Mouse (Mus musculus) liver, adult 2 months (tissue): ENCODE measurements at regions not wholly inside any gene's neighbourhood (a gene's known extent, or its start where the extent isn't known, plus 50 kb on each side); places are given as distances from the start of the nearest gene placed in this dataset.

Experiments used
- DNase-seq: peaks from one replicate; pipeline ENCODE4 v3.0.0-alpha.2; 2011; ENCODE audit warnings: low read depth, low spot score; ENCODE audit errors: extremely low read depth
- H3K27ac ChIP-seq: fragments of 200-500 bp; replicated peaks from 2 replicates; pipeline ENCODE4 v1.5.1; 2012; ENCODE audit warnings: low read depth, mild to moderate bottlenecking, control low read depth, inconsistent platforms, low read length; ENCODE audit not compliant: insufficient read depth
- H3K27me3 ChIP-seq: fragments of 200-500 bp; 2 replicates; pipeline ENCODE4 v1.6.1; 2012; ENCODE audit warnings: mild to moderate bottlenecking, moderate library complexity, low read length, inconsistent platforms; ENCODE audit not compliant: control insufficient read depth, insufficient read depth
- H3K36me3 ChIP-seq: fragments of 200-500 bp; 2 replicates; pipeline ENCODE4 v1.6.1; 2012; ENCODE audit warnings: low read length, inconsistent platforms; ENCODE audit not compliant: control insufficient read depth, insufficient read depth
- H3K4me1 ChIP-seq: fragments of 200-500 bp; 2 replicates; pipeline ENCODE4 v1.6.1; 2011; ENCODE audit warnings: low read length; ENCODE audit not compliant: control insufficient read depth, insufficient read depth
- H3K4me3 ChIP-seq: fragments of 200-500 bp; 2 replicates; pipeline ENCODE4 v1.5.1; 2011; ENCODE audit warnings: low read depth, mild to moderate bottlenecking, control low read depth, low read length, moderate library complexity; ENCODE audit not compliant: insufficient read depth
- H3K79me2 ChIP-seq: fragments of 200-500 bp; 2 replicates; pipeline ENCODE4 v1.6.1; 2012; ENCODE audit warnings: inconsistent platforms, mild to moderate bottlenecking, low read length, moderate library complexity; ENCODE audit not compliant: control insufficient read depth, insufficient read depth
- H3K9ac ChIP-seq: fragments of 200-500 bp; 2 replicates; pipeline ENCODE4 v1.6.1; 2012; ENCODE audit warnings: low read depth, mild to moderate bottlenecking, control low read depth, inconsistent platforms, low read length
- CTCF ChIP-seq: fragments of 200-500 bp; IDR thresholded peaks from 2 replicates; pipeline ENCODE4 v1.5.1; 2011; ENCODE audit warnings: low read depth, low read length, control low read depth
- POLR2A ChIP-seq: fragments of 200-500 bp; IDR thresholded peaks from 2 replicates; pipeline ENCODE4 v1.6.1; 2011; ENCODE audit warnings: low read length, control low read depth; ENCODE audit not compliant: insufficient read depth; ENCODE audit errors: extremely low read depth
- WGBS: fragments of 180-500 bp; shearing (Covaris S2); methylation state at CpG from one replicate; pipeline ENCODE4 v1.1.7; 2018; 5-methylcytosine and 5-hydroxymethylcytosine counted together

GRCm38 (mm10) chr10:98748856-98749583 is 165.2 kb upstream of the Atp2b1 start:
- 60% methylated on average over 3 of the region's 3 CpGs for WGBS
- H3K4me3 ChIP-seq = no peak overlapping the region
- no peak overlapping the region for H3K9ac ChIP-seq
- no peaks in the 10 kb centered on the region for H3K27me3 ChIP-seq
- H3K79me2 ChIP-seq = no peaks in the 10 kb centered on the region
- no peaks in the 10 kb centered on the region for H3K4me1 ChIP-seq
- H3K36me3 ChIP-seq = no peaks in the 10 kb centered on the region
- DNase-seq = no peak
- H3K27ac ChIP-seq = no peak overlapping the region
- TF ChIP-seq POLR2A (no peak), CTCF (no peak)

- H3K79me2 ChIP-seq = no peaks in the 10 kb centered on the region
- H3K27me3 ChIP-seq = no peaks in the 10 kb centered on the region
- no peaks in the 10 kb centered on the region for H3K36me3 ChIP-seq
- TF ChIP-seq CTCF = no peak
- no peak for TF ChIP-seq POLR2A
- 82% methylated on average over 4 of the region's 4 CpGs for WGBS
- H3K4me1 ChIP-seq = no peaks in the 10 kb centered on the region
- no peak overlapping the region for H3K4me3 ChIP-seq
- H3K9ac ChIP-seq = no peak overlapping the region
- DNase-seq = peak; percentile 9
- no peak overlapping the region for H3K27ac ChIP-seq
Measured at GRCm38 (mm10) chr10:98749584-98749947, 164.6 kb upstream of the Atp2b1 start.

GRCm38 (mm10) chr10:98751376-98752058 is 162.7 kb upstream of the Atp2b1 start:
- TF ChIP-seq POLR2A (no peak), CTCF (no peak)
- H3K4me3 ChIP-seq = no peak overlapping the region
- no peak for DNase-seq
- no peaks in the 10 kb centered on the region for H3K36me3 ChIP-seq
- H3K27me3 ChIP-seq = no peaks in the 10 kb centered on the region
- WGBS = 60% methylated on average over 11 of the region's 11 CpGs
- H3K79me2 ChIP-seq = no peaks in the 10 kb centered on the region
- no peaks in the 10 kb centered on the region for H3K4me1 ChIP-seq
- H3K9ac ChIP-seq = no peak overlapping the region
- H3K27ac ChIP-seq = no peak overlapping the region

- DNase-seq = no peak
- no peak overlapping the region for H3K9ac ChIP-seq
- no peak overlapping the region for H3K27ac ChIP-seq
- TF ChIP-seq CTCF (no peak), POLR2A (no peak)
- no peaks in the 10 kb centered on the region for H3K4me1 ChIP-seq
- H3K36me3 ChIP-seq = no peaks in the 10 kb centered on the region
- H3K4me3 ChIP-seq = no peak overlapping the region
- H3K27me3 ChIP-seq = no peaks in the 10 kb centered on the region
- no peaks in the 10 kb centered on the region for H3K79me2 ChIP-seq
Measured at GRCm38 (mm10) chr10:98761080-98761479, 153.1 kb upstream of the Atp2b1 start.

- no peaks in the 10 kb centered on the region for H3K79me2 ChIP-seq
- no peak overlapping the region for H3K4me3 ChIP-seq
- H3K9ac ChIP-seq = no peak overlapping the region
- TF ChIP-seq POLR2A (no peak), CTCF (no peak)
- DNase-seq = no peak
- H3K36me3 ChIP-seq = no peaks in the 10 kb centered on the region
- no peaks in the 10 kb centered on the region for H3K27me3 ChIP-seq
- H3K4me1 ChIP-seq = no peaks in the 10 kb centered on the region
- 81% methylated on average over 11 of the region's 11 CpGs for WGBS
- H3K27ac ChIP-seq = no peak overlapping the region
Measured at GRCm38 (mm10) chr10:98765786-98766419, 148.3 kb upstream of the Atp2b1 start.
